Mouse (Mus musculus): ENCODE data around the gene Dock1. TPM values are rescaled to one million over a fixed set of nuclear protein-coding genes. Genes with fewer than 3 reads are reported as not detected.

The Dock1 gene
- total RNA-seq, 2 experiments from 2014 or later = 6.6 to 9.5 TPM

DNA sequence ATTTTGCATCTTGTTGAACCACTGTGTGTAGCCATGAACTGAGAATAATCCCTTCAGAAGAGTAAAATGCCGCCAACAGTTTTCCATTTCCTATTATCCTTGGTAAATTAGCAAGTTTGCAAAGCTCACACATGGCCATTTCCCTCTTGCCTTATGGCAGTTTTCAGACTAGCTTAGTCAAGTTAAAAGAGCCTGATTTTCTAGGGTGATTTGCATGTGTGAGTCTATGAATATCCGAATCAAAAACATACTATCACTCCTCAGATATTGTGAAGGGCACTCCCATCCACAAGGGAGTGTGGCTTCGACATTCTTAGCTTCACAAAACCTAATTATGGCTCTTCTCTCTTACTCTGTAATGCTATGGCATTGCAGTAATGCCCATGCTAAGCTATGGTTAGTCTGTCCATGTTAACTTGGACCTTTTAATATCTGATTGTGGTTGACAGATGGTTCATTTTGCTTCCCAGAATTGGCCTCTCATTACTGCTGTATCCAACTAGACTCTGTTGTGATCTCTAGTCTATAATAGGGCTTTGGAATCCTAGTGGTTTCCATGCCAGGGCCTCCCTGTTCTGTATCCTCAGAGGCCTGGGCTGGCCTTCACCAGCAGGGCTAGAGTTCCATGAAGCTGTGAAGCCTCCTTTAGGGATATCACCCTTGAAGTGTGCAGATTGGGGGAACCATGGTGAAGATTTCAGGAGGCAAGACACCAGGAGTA lies 60.1 kb downstream of the Dock1 start:
- no peak for TF ChIP-seq CTCF (IDR thresholded peaks at IDR 0.05)
- no peak for DNase-seq
- intact Hi-C loops (cut with DNase I) = no loop called here
- H3K27ac ChIP-seq = no peak overlapping the region
- no peak overlapping the region for H3K4me3 ChIP-seq

DNA sequence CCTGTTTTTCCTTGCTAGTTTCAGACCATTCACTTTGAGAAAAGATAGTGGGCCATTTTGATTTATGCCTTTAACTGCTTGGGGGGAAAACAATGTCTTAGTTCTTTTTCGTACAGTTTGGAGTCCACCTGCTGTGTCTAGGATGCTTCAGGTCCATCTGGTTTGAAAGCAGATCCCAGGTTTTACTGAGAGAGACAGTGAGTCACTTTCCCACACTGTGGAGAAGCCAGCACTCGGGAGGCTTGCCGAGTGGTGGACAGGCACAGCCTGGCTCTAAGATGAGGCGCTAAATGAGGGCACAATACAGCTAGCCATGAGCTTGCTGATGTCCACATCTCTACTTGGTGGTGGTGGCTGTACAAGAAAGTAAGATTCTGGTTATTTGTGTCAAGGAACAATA lies 76.6 kb downstream of the Dock1 start:
- intact Hi-C loops (cut with DNase I) = no loop called here
- no peak overlapping the region for H3K4me3 ChIP-seq
- TF ChIP-seq CTCF (IDR thresholded peaks at IDR 0.05) = no peak
- no peak for DNase-seq
- H3K27ac ChIP-seq = no peak overlapping the region

DNA sequence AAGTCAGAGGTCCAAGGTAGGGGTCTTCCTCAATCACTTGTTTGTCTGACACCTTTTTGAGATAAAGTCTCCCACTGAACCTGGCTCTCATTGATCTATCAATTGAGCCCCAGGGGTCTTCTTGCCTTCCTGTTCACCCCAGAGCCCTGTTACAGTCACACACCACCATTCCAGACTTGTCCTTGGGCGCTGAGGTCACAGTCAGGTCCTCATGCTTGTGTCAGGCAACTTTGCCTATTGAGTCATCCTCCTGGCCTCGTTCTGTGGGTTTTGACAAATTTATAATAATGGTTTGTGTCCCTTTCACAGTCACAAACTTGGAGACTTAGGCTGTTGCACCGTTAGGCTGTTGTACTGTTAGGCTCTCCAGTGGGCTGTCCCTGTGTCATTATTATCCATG lies 77.9 kb downstream of the Dock1 start:
- TF ChIP-seq CTCF (IDR thresholded peaks at IDR 0.05) = no peak

DNA sequence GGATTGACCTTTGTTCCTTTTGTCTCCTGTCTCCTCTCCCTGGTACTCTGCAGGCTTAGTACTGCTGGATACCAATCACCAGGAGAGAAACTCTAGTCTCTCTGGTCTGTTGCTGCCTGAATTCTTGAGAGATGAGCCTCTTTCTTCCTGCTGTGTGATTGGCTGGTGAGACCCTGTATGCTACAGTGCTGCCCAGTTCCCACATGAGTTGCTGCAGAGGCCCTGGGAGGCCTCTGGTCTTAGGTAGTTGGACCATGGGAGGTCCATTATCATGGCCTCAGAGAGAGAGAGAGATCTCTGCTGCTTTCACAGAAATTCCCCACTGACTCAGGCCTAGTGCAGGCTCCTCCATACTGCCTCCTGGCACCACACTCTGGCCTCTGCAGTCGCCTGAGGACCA lies 79.2 kb downstream of the Dock1 start:
- Histone ChIP-seq H3K27ac (no peak overlapping the region), H3K4me3 (no peak overlapping the region)
- TF ChIP-seq CTCF (IDR thresholded peaks at IDR 0.05) = no peak
- DNase-seq = no peak
- intact Hi-C loops (cut with DNase I) = no loop called here

More for the DNA sequence above, 77.9 kb downstream of the Dock1 start:
- DNase-seq = no peak
- no peak overlapping the region for H3K27ac ChIP-seq
- intact Hi-C loops (cut with DNase I) = no loop called here
- no peak overlapping the region for H3K4me3 ChIP-seq

DNA sequence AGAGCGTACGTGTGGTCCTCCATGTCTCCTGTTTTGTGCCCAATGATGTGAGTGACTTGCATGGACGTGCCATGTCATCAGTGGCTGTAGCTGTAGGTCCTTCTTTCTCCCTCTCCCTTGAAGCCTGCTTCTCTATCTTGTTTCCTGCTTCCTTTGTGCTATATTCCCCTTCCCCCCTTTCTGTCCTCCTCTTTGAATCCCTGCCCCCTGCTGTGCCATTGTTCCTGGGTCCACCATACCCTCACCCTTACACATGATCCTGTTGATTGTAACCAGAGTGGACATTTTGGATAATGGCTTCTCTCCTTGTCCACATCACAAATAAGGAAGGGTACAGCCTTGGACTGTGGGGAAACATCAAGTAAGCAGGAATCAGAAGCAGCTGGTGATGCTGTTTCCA lies 81.0 kb downstream of the Dock1 start:
- H3K4me3 ChIP-seq = no peak overlapping the region
- intact Hi-C loops (cut with DNase I) = no loop called here

DNA sequence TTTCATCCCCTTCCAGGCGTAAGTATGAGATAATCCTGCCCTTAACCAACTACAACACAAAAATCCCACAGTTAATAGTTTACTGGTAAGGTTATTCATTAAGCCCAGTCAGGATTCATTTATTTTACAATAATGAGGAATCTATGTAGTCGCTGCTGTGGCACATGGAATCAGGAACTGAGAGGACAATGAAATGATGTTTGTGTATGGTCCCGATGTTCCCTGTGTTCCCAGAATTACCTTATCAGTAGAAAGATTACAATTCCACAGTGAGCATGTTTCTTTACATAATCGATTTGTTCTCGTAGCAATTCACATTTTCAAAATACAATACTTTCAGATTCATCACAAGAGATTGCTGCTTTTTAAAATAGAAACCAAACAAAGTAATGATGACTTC lies 83.0 kb downstream of the Dock1 start:
- no peak for DNase-seq
- TF ChIP-seq CTCF (IDR thresholded peaks at IDR 0.05) = no peak
- intact Hi-C loops (cut with DNase I) = no loop called here
- no peak overlapping the region for H3K4me3 ChIP-seq
- H3K27ac ChIP-seq = no peak overlapping the region

More for the DNA sequence above, 81.0 kb downstream of the Dock1 start:
- no peak overlapping the region for H3K27ac ChIP-seq
- no peak for TF ChIP-seq CTCF (IDR thresholded peaks at IDR 0.05)
- no peak for DNase-seq

DNA sequence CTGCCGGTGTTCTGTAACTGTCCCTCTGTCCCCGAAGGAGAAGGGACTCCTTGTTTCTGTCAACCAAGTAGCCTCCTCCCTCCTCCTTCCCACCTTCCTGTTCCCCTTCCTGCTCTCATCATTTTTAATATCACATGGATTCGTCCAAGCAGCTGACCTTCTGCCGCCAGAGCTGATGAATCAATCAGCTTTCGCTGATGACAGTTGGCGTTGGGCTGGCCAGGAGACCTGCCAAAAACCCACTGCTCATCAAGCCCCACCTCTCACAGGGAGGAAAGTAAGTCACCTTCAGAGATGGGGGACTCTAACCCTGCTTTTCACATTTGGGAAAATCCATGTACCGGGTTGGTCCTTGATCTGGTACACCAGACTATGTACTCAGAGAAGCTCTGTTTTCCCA lies 87.2 kb downstream of the Dock1 start:
- H3K27ac ChIP-seq = no peak overlapping the region
- intact Hi-C loops (cut with DNase I) = no loop called here
- TF ChIP-seq CTCF (IDR thresholded peaks at IDR 0.05) = no peak
- no peak for DNase-seq
- no peak overlapping the region for H3K4me3 ChIP-seq

DNA sequence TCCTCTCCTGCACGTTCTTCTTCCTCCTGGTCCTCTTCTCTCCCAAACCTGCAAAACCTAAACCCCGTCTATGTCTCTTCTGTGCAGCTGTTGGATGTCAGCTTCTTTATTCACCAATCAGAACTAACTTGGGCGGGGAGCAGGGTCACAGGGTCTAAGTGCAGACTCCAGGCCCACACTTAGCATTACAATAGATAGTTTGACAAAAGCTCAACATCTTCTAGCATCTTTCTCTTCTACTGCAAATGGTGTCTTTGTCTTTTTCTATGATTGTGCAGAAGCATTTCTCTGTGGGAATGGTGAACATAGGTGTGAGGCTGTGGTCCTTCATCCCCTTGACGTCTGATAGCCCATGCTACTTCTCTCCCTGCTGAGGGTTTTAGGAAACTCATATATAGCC lies 91.3 kb downstream of the Dock1 start:
- no peak overlapping the region for H3K4me3 ChIP-seq
- DNase-seq = no peak
- H3K27ac ChIP-seq = no peak overlapping the region
- intact Hi-C loops (cut with DNase I) = no loop called here
- TF ChIP-seq CTCF (IDR thresholded peaks at IDR 0.05) = no peak

DNA sequence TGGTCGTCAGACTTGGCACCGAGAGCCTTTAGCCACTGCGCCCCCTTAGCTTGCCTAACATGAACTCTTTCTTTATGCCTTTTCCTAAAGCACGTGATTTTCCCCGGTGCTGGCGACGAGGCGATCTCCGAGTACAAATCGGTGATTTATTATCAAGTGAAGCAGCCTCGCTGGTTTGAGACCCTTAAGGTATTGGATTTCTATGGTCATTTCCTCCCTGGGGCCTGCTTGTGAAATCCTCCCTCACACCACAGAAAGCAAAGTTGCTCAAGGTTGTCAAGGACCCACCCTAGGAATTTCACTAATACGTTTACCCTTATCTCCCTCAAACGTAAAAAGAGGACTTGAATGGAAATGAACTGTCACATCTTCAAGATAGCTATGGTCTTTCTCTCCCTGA lies 94.7 kb downstream of the Dock1 start:
- intact Hi-C loops (cut with DNase I) = no loop called here
- TF ChIP-seq CTCF (IDR thresholded peaks at IDR 0.05) = no peak
- no peak for DNase-seq

DNA sequence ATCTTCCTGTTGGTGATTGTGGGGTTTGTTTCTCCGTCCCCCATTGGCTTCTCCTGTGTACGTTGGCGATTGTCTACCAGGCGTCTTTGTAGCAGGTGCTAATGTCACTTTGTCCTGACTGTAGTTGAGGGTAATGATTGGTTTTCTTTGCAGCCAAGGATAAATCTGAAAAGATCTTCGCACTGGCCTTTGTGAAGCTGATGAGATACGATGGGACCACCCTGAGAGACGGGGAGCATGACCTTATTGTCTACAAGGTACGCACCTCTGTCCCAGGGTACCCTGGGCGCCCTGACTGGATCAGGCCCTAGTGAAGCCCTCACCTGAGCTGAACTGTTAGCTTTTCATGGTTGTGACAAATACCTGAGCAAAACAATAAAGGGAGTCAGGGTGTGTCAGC lies 100.9 kb downstream of the Dock1 start:
- H3K4me3 ChIP-seq = no peak overlapping the region
- no peak overlapping the region for H3K27ac ChIP-seq
- TF ChIP-seq CTCF (IDR thresholded peaks at IDR 0.05) = no peak
- no peak for DNase-seq
- intact Hi-C loops (cut with DNase I) = no loop called here

More for the DNA sequence above, 94.7 kb downstream of the Dock1 start:
- Histone ChIP-seq H3K27ac (no peak overlapping the region), H3K4me3 (no peak overlapping the region)

DNA sequence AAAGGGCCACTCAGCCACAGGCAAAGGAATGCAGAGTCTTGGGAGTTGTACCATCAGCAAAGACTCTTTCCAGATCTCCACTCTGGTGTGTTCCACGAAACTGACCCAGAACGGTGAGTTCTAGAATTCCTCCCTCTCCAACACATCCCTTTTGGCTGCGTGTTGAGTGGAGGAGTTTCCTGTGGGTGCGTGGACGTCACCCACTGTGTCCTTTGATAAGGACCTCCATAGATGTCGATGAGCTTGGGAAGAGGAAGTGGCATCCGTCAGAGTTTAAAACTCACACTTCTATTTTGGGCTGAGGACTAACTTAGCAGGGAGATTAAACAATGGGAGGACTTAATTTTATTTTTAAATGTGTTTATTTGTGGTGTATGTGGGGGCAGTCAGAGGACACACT lies 101.9 kb downstream of the Dock1 start:
- no peak for DNase-seq
- no peak overlapping the region for H3K27ac ChIP-seq
- intact Hi-C loops (cut with DNase I) = no loop called here
- no peak for TF ChIP-seq CTCF (IDR thresholded peaks at IDR 0.05)
- H3K4me3 ChIP-seq = no peak overlapping the region

DNA sequence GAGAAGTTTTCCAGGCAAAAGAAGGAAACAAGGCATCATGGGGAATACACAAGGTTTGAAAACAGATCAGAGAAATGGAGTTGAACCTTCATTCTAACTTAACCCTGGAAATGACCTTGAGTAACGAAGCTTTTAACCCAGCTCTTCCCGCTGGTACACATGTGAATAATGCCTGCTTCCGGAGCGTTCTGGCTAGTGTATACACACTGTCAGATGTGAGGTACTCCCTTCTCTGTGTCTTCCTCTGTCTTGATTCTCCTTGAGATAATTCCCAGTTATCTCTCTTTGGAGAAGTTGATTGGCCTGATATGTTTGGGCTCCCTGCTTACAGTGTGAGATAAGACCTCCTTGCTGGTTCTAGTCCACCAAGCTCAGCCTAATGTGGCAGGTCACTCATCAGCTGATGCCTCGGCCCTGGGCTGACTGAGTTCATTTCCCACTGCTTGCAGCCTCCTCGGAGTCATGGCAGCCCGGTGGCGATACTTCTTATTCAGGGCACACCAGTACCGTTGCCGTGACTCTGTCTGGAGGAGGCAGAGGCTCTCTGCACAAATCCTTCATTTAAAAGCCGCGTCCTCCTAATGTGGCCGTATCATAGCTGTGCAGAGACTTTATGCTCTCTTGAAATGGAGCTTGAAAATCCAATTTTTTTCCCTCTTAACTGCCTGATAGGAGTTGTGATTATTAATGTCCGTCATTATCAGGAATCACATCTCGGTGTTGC lies 102.6 kb downstream of the Dock1 start:
- H3K4me3 ChIP-seq = no peak overlapping the region
- H3K27ac ChIP-seq = no peak overlapping the region
- intact Hi-C loops (cut with DNase I) = no loop called here

DNA sequence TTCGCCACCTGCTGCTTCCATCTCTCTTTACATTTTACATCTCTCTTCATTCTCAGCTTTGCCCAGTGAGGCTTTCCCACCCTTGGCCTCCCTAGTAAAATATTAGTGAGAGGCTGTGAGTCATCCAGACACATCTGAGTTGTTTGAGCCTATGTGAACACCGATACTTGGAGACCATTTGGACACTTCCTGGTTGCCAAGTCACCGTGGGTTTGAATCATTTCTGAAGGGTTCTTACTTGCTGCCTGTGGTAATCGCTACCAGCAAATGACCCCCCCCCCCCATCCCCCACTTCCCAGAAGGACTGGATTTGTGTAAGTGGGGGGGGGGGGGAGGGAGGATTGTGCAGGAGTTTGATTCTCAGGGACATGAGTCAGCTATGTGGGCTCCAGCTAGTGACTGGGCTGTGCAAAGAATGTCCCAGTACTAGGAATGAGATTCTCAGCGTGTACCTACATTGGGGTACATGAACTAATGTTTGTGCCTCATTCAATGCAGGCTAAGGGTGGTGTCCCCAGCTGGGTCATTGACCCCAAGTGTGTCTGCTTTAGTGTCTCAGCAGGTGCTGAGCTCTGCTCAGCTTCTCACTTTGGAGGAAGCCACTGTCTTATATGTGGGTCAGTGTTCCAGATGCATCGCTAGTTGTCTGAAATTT lies 103.4 kb downstream of the Dock1 start:
- no peak overlapping the region for H3K27ac ChIP-seq
- DNase-seq = no peak
- intact Hi-C loops (cut with DNase I) = no loop called here
- no peak overlapping the region for H3K4me3 ChIP-seq
- no peak for TF ChIP-seq CTCF (IDR thresholded peaks at IDR 0.05)

More for the DNA sequence above, 102.6 kb downstream of the Dock1 start:
- no peak for DNase-seq
- TF ChIP-seq CTCF (IDR thresholded peaks at IDR 0.05) = no peak
